8 mouse cellular contexts compared by ENCODE assay signal in the genomic region with DNA sequence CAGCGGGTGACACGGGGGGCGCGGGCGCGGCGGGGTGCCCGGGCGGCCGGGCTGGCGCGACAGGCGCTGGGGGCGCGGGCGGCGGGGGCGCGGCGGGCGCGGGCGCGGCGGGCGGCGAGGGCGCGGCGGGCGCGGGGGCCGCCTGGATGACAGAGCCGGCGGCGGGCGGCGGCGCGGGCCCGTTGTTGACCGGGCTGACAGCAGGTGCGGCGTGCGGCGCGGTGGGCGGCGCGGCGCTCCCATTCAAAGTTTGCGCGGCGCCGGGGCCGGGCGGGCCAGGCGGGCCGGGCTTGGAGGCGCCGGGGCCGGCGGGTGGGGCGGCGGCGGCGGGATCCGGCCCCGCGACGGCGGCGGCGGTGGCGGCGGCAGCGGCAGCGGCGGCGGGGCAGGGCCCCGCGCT. TPM values are rescaled to one million over a fixed set of nuclear protein-coding genes. Genes with fewer than 3 reads are reported as not detected.
DNase-seq lines count a peak whose midpoint lies in the region; ATAC-seq and TF ChIP-seq lines count a peak whose summit lies in the region.

No protein-coding gene starts in this region.

- peaks cover 10% of the 10 kb centered on the region for H3K36me3 ChIP-seq in erythroblast, embryonic 14.5 days (ENCODE audit: control insufficient read depth)
- no peaks in the 10 kb centered on the region for H3K36me3 ChIP-seq in thymus, adult 2 months (ENCODE audit: control insufficient read depth, insufficient read depth, low read length)
- H3K36me3 ChIP-seq in hindbrain, embryonic 11.5 days (ENCODE audit: control insufficient read depth, insufficient read depth, low read length), result no peaks in the 10 kb centered on the region
- no peaks in the 10 kb centered on the region for H3K36me3 ChIP-seq in liver, embryonic 14.5 days (replicated peaks; ENCODE audit: control insufficient read depth, insufficient read depth, low read depth)
- no peaks in the 10 kb centered on the region for H3K36me3 ChIP-seq in stomach, embryonic 15.5 days

- H3K4me1 ChIP-seq in erythroblast, embryonic 14.5 days (ENCODE audit: control insufficient read depth), result peaks cover 58% of the 10 kb centered on the region
- H3K4me1 ChIP-seq in thymus, adult 2 months (replicated peaks; ENCODE audit: control insufficient read depth, insufficient read depth, low read length), result peaks cover 27% of the 10 kb centered on the region
- peaks cover 9% of the 10 kb centered on the region for H3K4me1 ChIP-seq in hindbrain, embryonic 11.5 days (replicated peaks; ENCODE audit: control insufficient read depth, insufficient read depth, low read length)
- peaks cover 18 to 31% of the 10 kb centered on the region in 2 experiments for H3K4me1 ChIP-seq in liver, embryonic 14.5 days (replicated peaks; ENCODE audit: control insufficient read depth in 2 of 2, insufficient read depth in 2 of 2, low read length in 1 of 2)
- peaks cover 30% of the 10 kb centered on the region for H3K4me1 ChIP-seq in stomach, embryonic 15.5 days

- H3K4me3 ChIP-seq in erythroblast, embryonic 14.5 days (replicated peaks), result peak overlapping the region; percentile 77
- H3K4me3 ChIP-seq in thymus, adult 2 months (ENCODE audit: control insufficient read depth, insufficient read depth, low read length), result peak overlapping the region; percentile 14; the same call in 1 of the 2 replicates
- peak overlapping the region; percentile 84 for H3K4me3 ChIP-seq in hindbrain, embryonic 11.5 days (ENCODE audit: low read depth, low read length)
- H3K4me3 ChIP-seq in liver, embryonic 14.5 days (ENCODE audit: insufficient read depth in 1 of 2, low read depth in 2 of 2, low read length in 2 of 2), result peak overlapping the region; percentile 87 to 99
- H3K4me3 ChIP-seq in stomach, embryonic 15.5 days (replicated peaks), result peak overlapping the region; percentile 94

- TF ChIP-seq CTCF in thymus, adult 2 months (IDR thresholded peaks at IDR 0.05; ENCODE audit: borderline replicate concordance, control insufficient read depth, extremely low read depth, insufficient read depth, low read length, poor library complexity), result no peak
- no peak for TF ChIP-seq CTCF in liver, embryonic 14.5 days (IDR thresholded peaks at IDR 0.05; ENCODE audit: low read depth)

- no peak for TF ChIP-seq POLR2A in thymus, adult 2 months (IDR thresholded peaks at IDR 0.05; ENCODE audit: control insufficient read depth, extremely low read depth, insufficient read depth, low read length, poor library complexity)

- no peaks in the 10 kb centered on the region for H3K9me3 ChIP-seq in erythroblast, embryonic 14.5 days (ENCODE audit: control insufficient read depth, low read length)
- no peaks in the 10 kb centered on the region for H3K9me3 ChIP-seq in hindbrain, embryonic 11.5 days (ENCODE audit: control insufficient read depth, low read length)
- no peaks in the 10 kb centered on the region for H3K9me3 ChIP-seq in liver, embryonic 14.5 days (ENCODE audit: control insufficient read depth, low read length)
- no peaks in the 10 kb centered on the region for H3K9me3 ChIP-seq in stomach, embryonic 15.5 days

- no peak for TF ChIP-seq EP300 in liver, embryonic 14.5 days (IDR thresholded peaks at IDR 0.05; ENCODE audit: low read depth)

- peak; percentile 26 for DNase-seq in thymus, adult 2 months
- no peak for DNase-seq in thymus, postnatal 0 days (ENCODE audit: low spot score)
- DNase-seq in hindbrain, embryonic 11.5 days (ENCODE audit: low spot score), result peak; percentile 40
- no peak for DNase-seq in liver, embryonic 14.5 days (ENCODE audit: low read depth in 3 of 3, low spot score in 3 of 3)
- DNase-seq in urinary bladder, postnatal 10 days (ENCODE audit: low spot score), result no peak

- H3K4me2 ChIP-seq in hindbrain, embryonic 11.5 days (replicated peaks; ENCODE audit: low read depth, low read length), result peak overlapping the region; percentile 99; the same call in 1 of the 2 replicates
- peak overlapping the region; percentile 78 for H3K4me2 ChIP-seq in liver, embryonic 14.5 days (ENCODE audit: low read depth)
- H3K4me2 ChIP-seq in stomach, embryonic 15.5 days, result peak overlapping the region; percentile 96

- no peak overlapping the region for H3K27ac ChIP-seq in thymus, adult 2 months (ENCODE audit: control insufficient read depth, insufficient read depth, low read length)
- peak overlapping the region; percentile 95; the same call in 1 of the 2 replicates for H3K27ac ChIP-seq in hindbrain, embryonic 11.5 days (ENCODE audit: low read depth, low read length)
- H3K27ac ChIP-seq in liver, embryonic 14.5 days, result no peak overlapping the region
- no peak overlapping the region for H3K27ac ChIP-seq in stomach, embryonic 15.5 days

- H3K27me3 ChIP-seq in erythroblast, embryonic 14.5 days (ENCODE audit: control insufficient read depth), result peaks cover 9% of the 10 kb centered on the region
- no peaks in the 10 kb centered on the region for H3K27me3 ChIP-seq in thymus, adult 2 months (ENCODE audit: control insufficient read depth, insufficient read depth, low read length)
- no peaks in the 10 kb centered on the region for H3K27me3 ChIP-seq in hindbrain, embryonic 11.5 days (ENCODE audit: control insufficient read depth, insufficient read depth, low read length)
- no peaks in the 10 kb centered on the region for H3K27me3 ChIP-seq in liver, embryonic 14.5 days (ENCODE audit: control insufficient read depth, insufficient read depth, low read length)
- H3K27me3 ChIP-seq in stomach, embryonic 15.5 days (replicated peaks), result no peaks in the 10 kb centered on the region

- 41% methylated on average over 82 of the region's 82 CpGs for WGBS in thymus, adult 2 months
- WGBS in hindbrain, embryonic 11.5 days, result 0% methylated on average over 10 of the region's 82 CpGs
- WGBS in liver, embryonic 14.5 days (ENCODE audit: insufficient replicate concordance), result 5% methylated on average over 16 of the region's 82 CpGs
- WGBS in stomach, embryonic 15.5 days, result 0% methylated on average over 19 of the region's 82 CpGs

- ATAC-seq in erythroblast, adult 5-6 weeks (replicated peaks; ENCODE audit: low FRiP score, poor library complexity, severe bottlenecking), result no peak
- no peak for ATAC-seq in hindbrain, embryonic 11.5 days (ENCODE audit: low FRiP score)
- no peak for ATAC-seq in liver, embryonic 14.5 days (ENCODE audit: insufficient read depth)
- no peak for ATAC-seq in stomach, embryonic 15.5 days (ENCODE audit: insufficient read depth, low FRiP score, low read depth)

- H3K9ac ChIP-seq in hindbrain, embryonic 11.5 days (ENCODE audit: low read depth, low read length), result peak overlapping the region; percentile 95
- peak overlapping the region; percentile 90 for H3K9ac ChIP-seq in liver, embryonic 14.5 days (replicated peaks)
- H3K9ac ChIP-seq in stomach, embryonic 15.5 days, result peak overlapping the region; percentile 80

RNA-seq across cellular contexts. Expression of a gene that starts 0.6 kb away (rescaled TPM):
- polyA plus RNA-seq in erythroblast, embryonic 14.5 days (2012), result 2.2 and 2.6 TPM in 2 replicates
- 11.0 and 12.7 TPM in 2 replicates for total RNA-seq in erythroblast, adult 5-6 weeks (2015; ENCODE audit: low replicate concordance)
- total RNA-seq in erythroblast, adult 5-6 weeks (2017; ENCODE audit: low replicate concordance), result 39.6 and 47.5 TPM in 2 replicates
- polyA plus RNA-seq in thymus, adult 2 months (2012; rRNA removed), result 26.3 and 31.8 TPM in 2 replicates
- 3.9 and 4.6 TPM in 2 replicates for polyA plus RNA-seq in thymus, postnatal 0 days (2015; fragmentation: Nextera tagmentation; extraction: Ambion mirVana)
- polyA plus RNA-seq in hindbrain, embryonic 11.5 days (2014; fragmentation: Nextera tagmentation; extraction: Ambion mirVana), result 6.2 and 9.2 TPM in 2 replicates
- 4.3 and 5.7 TPM in 2 replicates for polyA plus RNA-seq in liver, embryonic 14.5 days (2012; rRNA removed)
- polyA plus RNA-seq in liver, embryonic 14.5 days (2014; fragmentation: Nextera tagmentation; extraction: Ambion mirVana), result 2.1 and 2.3 TPM in 2 replicates
- polyA plus RNA-seq in stomach, embryonic 15.5 days (2015; fragmentation: Nextera tagmentation; extraction: Ambion mirVana), result 3.6 and 3.7 TPM in 2 replicates

RNA-seq across cellular contexts. Expression of a gene that starts 48.9 kb away (rescaled TPM):
- polyA plus RNA-seq in erythroblast, embryonic 14.5 days (2012), result 2.3 and 2.5 TPM in 2 replicates
- 1.7 and 7.3 TPM in 2 replicates for total RNA-seq in erythroblast, adult 5-6 weeks (2015; ENCODE audit: low replicate concordance)
- total RNA-seq in erythroblast, adult 5-6 weeks (2017; ENCODE audit: low replicate concordance), result 1.3 and 10.0 TPM in 2 replicates
- polyA plus RNA-seq in thymus, adult 2 months (2012; rRNA removed), result 45.3 and 49.5 TPM in 2 replicates
- 10.0 and 10.7 TPM in 2 replicates for polyA plus RNA-seq in thymus, postnatal 0 days (2015; fragmentation: Nextera tagmentation; extraction: Ambion mirVana)
- polyA plus RNA-seq in hindbrain, embryonic 11.5 days (2014; fragmentation: Nextera tagmentation; extraction: Ambion mirVana), result 13.5 and 14.6 TPM in 2 replicates
- 6.0 and 10.7 TPM in 2 replicates for polyA plus RNA-seq in liver, embryonic 14.5 days (2012; rRNA removed)
- 1.5 and 1.7 TPM in 2 replicates for polyA plus RNA-seq in liver, embryonic 14.5 days (2014; fragmentation: Nextera tagmentation; extraction: Ambion mirVana)
- 6.0 and 8.1 TPM in 2 replicates for polyA plus RNA-seq in stomach, embryonic 15.5 days (2015; fragmentation: Nextera tagmentation; extraction: Ambion mirVana)

Comparison
In these comparisons a context has a peak if more than half of its experiments do, and no peak if none do; other contexts are left out.
1. DNase-seq: peak in thymus, adult 2 months (single experiment) and hindbrain, embryonic 11.5 days (single experiment); none in thymus, postnatal 0 days (single experiment), liver, embryonic 14.5 days (0 of 3) and urinary bladder, postnatal 10 days (single experiment).
2. H3K4me3 ChIP-seq: peak in every context shown above with its lines; median percentile 94 in stomach, embryonic 15.5 days; 93 in liver, embryonic 14.5 days; 84 in hindbrain, embryonic 11.5 days; 77 in erythroblast, embryonic 14.5 days; 14 in thymus, adult 2 months.
3. Peak in every context shown above with its lines, with median percentiles within 50 percentile points of each other: H3K4me2 ChIP-seq and H3K9ac ChIP-seq.